Mouse (Mus musculus): Measurements from ENCODE around the gene Spon2.

- no peak for TF ChIP-seq CTCF (IDR thresholded peaks at IDR 0.05; ENCODE audit: low read depth, low read length)
- no peak for TF ChIP-seq GATA1 (IDR thresholded peaks at IDR 0.05; ENCODE audit: borderline replicate concordance, low read length)
- TF ChIP-seq GATA2 (IDR thresholded peaks at IDR 0.05; ENCODE audit: borderline replicate concordance, low read depth, low read length), result no peak
These were observed 11.9 kb downstream of the Spon2 start for GRCm38 (mm10) chr5:33206328-33206727.

Measured in G1E (cell line).